Mouse (Mus musculus) midbrain, postnatal 0 days (tissue): ENCODE measurements around the gene Aurkaip1. TPM values are rescaled to one million over a fixed set of nuclear protein-coding genes. Genes with fewer than 3 reads are reported as not detected.

Experiments
- ATAC-seq: fragments of 200-750 bp; cut with Nextera tagmentation; 2 replicates; pipeline ENCODE4 v1.8.0; 2017; ENCODE audit warnings: moderate number of reproducible peaks, mild to moderate bottlenecking, moderate TSS enrichment, moderate library complexity; ENCODE audit not compliant: low FRiP score
- DNase-seq: peaks from one replicate; pipeline ENCODE4 v3.0.0-alpha.2; 2015; ENCODE audit warnings: low spot score
- H3K27ac ChIP-seq: fragments of 300-500 bp; sonication (generic); 2 replicates; pipeline ENCODE4 v1.5.1; 2014; ENCODE audit warnings: low read depth, mild to moderate bottlenecking, low read length, mixed read lengths
- H3K27me3 ChIP-seq: fragments of 300-500 bp; sonication (generic); 2 replicates; pipeline ENCODE4 v1.6.1; 2014; ENCODE audit warnings: low read length, control low read depth, mixed read lengths; ENCODE audit not compliant: insufficient read depth
- H3K36me3 ChIP-seq: fragments of 300-500 bp; sonication (generic); 2 replicates; pipeline ENCODE4 v1.6.1; 2014; ENCODE audit warnings: low read length, control low read depth, mixed read lengths; ENCODE audit not compliant: insufficient read depth
- H3K4me1 ChIP-seq: fragments of 300-500 bp; sonication (generic); 2 replicates; pipeline ENCODE4 v1.6.1; 2014; ENCODE audit warnings: mild to moderate bottlenecking, control low read depth, antibody characterized with exemption, low read length, mixed read lengths; ENCODE audit not compliant: insufficient read depth
- H3K4me2 ChIP-seq: fragments of 300-500 bp; sonication (generic); 2 replicates; pipeline ENCODE4 v1.6.1; 2014; ENCODE audit warnings: low read depth, mild to moderate bottlenecking, low read length, mixed read lengths; ENCODE audit not compliant: poor library complexity, severe bottlenecking
- H3K4me3 ChIP-seq: fragments of 300-500 bp; sonication (generic); 2 replicates; pipeline ENCODE4 v1.5.1; 2014; ENCODE audit warnings: low read depth, mild to moderate bottlenecking, low read length, moderate library complexity
- H3K9ac ChIP-seq: fragments of 300-500 bp; sonication (generic); replicated peaks from 2 replicates; pipeline ENCODE4 v1.6.1; 2014; ENCODE audit warnings: mild to moderate bottlenecking, low read length, moderate library complexity, mixed read lengths; ENCODE audit not compliant: poor library complexity, severe bottlenecking
- H3K9me3 ChIP-seq: fragments of 300-500 bp; sonication (generic); 2 replicates; pipeline ENCODE4 v1.6.1; 2016; ENCODE audit warnings: low read length, control low read depth
- CTCF ChIP-seq: IDR thresholded peaks from 2 replicates; pipeline ENCODE4 v1.5.1; 2016; ENCODE audit warnings: antibody characterized with exemption, mild to moderate bottlenecking
- WGBS: fragments of 180-500 bp; shearing (Covaris S2); extraction: QIAGEN DNeasy Blood & Tissue Kit; methylation state at CpG from one replicate; pipeline ENCODE4 v1.1.7; 2014; 5-methylcytosine and 5-hydroxymethylcytosine counted together
- polyA plus RNA-seq: library from polyadenylated mRNA; unstranded; fragments of >200 nt; fragmentation: Nextera tagmentation; extraction: Ambion mirVana; gene quantifications from 2 replicates; pipeline ENCODE4 v1.2.1, GENCODE M21; 2015
- total RNA-seq: library from RNA; depleted of rRNA; stranded (reverse); fragments of >200 nt; gene quantifications from 2 replicates; pipeline ENCODE4 v1.2.3, GENCODE M21; 2014

Gene Aurkaip1
- total and polyA plus RNA-seq, 2 experiments from 2014 or later, result 90.9 to 155 TPM

GRCm38 (mm10) chr4:155802075-155802474 lies 29.0 kb upstream of the Aurkaip1 start:
- no peak overlapping the region for H3K4me3 ChIP-seq
- H3K9me3 ChIP-seq, result no peaks in the 10 kb centered on the region
- H3K9ac ChIP-seq, result no peak overlapping the region
- ATAC-seq (no peak), DNase-seq (no peak)
- H3K4me1 ChIP-seq, result peaks cover 7% of the 10 kb centered on the region; the same call in 1 of the 2 replicates
- H3K4me2 ChIP-seq, result no peak overlapping the region
- no peak overlapping the region for H3K27ac ChIP-seq
- 95% methylated on average over 1 of the region's 1 CpGs for WGBS
- no peak for TF ChIP-seq CTCF
- H3K36me3 ChIP-seq, result peaks cover 3% of the 10 kb centered on the region; the same call in 1 of the 2 replicates
- no peaks in the 10 kb centered on the region for H3K27me3 ChIP-seq

GRCm38 (mm10) chr4:155802741-155803339 lies 28.2 kb upstream of the Aurkaip1 start, which contains the start of gene Mrpl20:
Mrpl20 (plus strand) TSS chr4:155802878.
- peak within 1 kb of the TSS; percentile 89 for H3K9ac ChIP-seq
- H3K27ac ChIP-seq, result peak within 1 kb of the TSS; percentile 77
- WGBS, result 8% methylated on average over 12 of the region's 12 CpGs
- peaks cover 7% of the 10 kb centered on the region; the same call in 1 of the 2 replicates for H3K4me1 ChIP-seq
- H3K4me2 ChIP-seq, result peak within 1 kb of the TSS; percentile 57
- TF ChIP-seq CTCF, result peak; percentile 48
- H3K4me3 ChIP-seq, result peak within 1 kb of the TSS; percentile 61
- ATAC-seq (0 out of 2 replicates have a peak, but pooled peaks have one; percentile 31), DNase-seq (peak; percentile 32)
- no peaks in the 10 kb centered on the region for H3K27me3 ChIP-seq
- peaks cover 9% of the 10 kb centered on the region for H3K36me3 ChIP-seq
- no peaks in the 10 kb centered on the region for H3K9me3 ChIP-seq

- no peaks in the 10 kb centered on the region for H3K9me3 ChIP-seq
- peaks cover 7% of the 10 kb centered on the region; the same call in 1 of the 2 replicates for H3K4me1 ChIP-seq
- peak; percentile 97 for DNase-seq
- H3K4me3 ChIP-seq, result peak overlapping the region; percentile 61
- peak; percentile 98 for ATAC-seq
- H3K4me2 ChIP-seq, result peak overlapping the region; percentile 57
- TF ChIP-seq CTCF, result 0 out of 2 replicates have a peak, but pooled peaks have one; percentile 6
- H3K9ac ChIP-seq, result peak overlapping the region; percentile 89
- H3K36me3 ChIP-seq, result peaks cover 15% of the 10 kb centered on the region
- H3K27ac ChIP-seq, result peak overlapping the region; percentile 77
- WGBS, result under 1% methylated on average over 58 of the region's 58 CpGs
- no peaks in the 10 kb centered on the region for H3K27me3 ChIP-seq
These were observed 27.6 kb upstream of the Aurkaip1 start for GRCm38 (mm10) chr4:155803340-155804041.

- Histone ChIP-seq H3K9me3 (no peaks in the 10 kb centered on the region), H3K4me1 (peaks cover 7% of the 10 kb centered on the region; the same call in 1 of the 2 replicates), H3K27me3 (no peaks in the 10 kb centered on the region), H3K4me3 (no peak overlapping the region), H3K27ac (no peak overlapping the region), H3K36me3 (peaks cover 40% of the 10 kb centered on the region), H3K9ac (no peak overlapping the region), H3K4me2 (no peak overlapping the region)
- 91% methylated on average over 3 of the region's 3 CpGs for WGBS
- DNase-seq (no peak), ATAC-seq (no peak)
- TF ChIP-seq CTCF, result no peak
These were observed 23.2 kb upstream of the Aurkaip1 start for GRCm38 (mm10) chr4:155807841-155808240.

- Histone ChIP-seq H3K4me2 (peak within 1 kb of the TSS; percentile 84), H3K4me3 (peak within 1 kb of the TSS; percentile 92), H3K36me3 (peaks cover 53% of the 10 kb centered on the region), H3K9ac (peak within 1 kb of the TSS; percentile 100), H3K4me1 (peaks cover 7% of the 10 kb centered on the region; the same call in 1 of the 2 replicates), H3K27ac (peak within 1 kb of the TSS; percentile 94), H3K9me3 (no peaks in the 10 kb centered on the region), H3K27me3 (no peaks in the 10 kb centered on the region)
- WGBS, result under 1% methylated on average over 46 of the region's 60 CpGs
- DNase-seq, result peak; percentile 98
- ATAC-seq, result peak; percentile 99
- TF ChIP-seq CTCF, result no peak
These were observed 19.0 kb upstream of the Aurkaip1 start, which contains the start of gene Ccnl2 for GRCm38 (mm10) chr4:155811929-155812664. Ccnl2 (plus strand) TSS chr4:155812489.
